Mouse (Mus musculus) hindbrain, embryonic 16.5 days (tissue): Measurements from ENCODE around the gene Gng7. TPM values are rescaled to one million over a fixed set of nuclear protein-coding genes. Genes with fewer than 3 reads are reported as not detected.

ENCODE experiments used
- ATAC-seq: fragments of 200-750 bp; cut with Nextera tagmentation; 2 replicates; pipeline ENCODE4 v1.8.0; 2017; ENCODE audit warnings: moderate TSS enrichment, moderate library complexity
- H3K27ac ChIP-seq: fragments of 300-500 bp; sonication (generic); 2 replicates; pipeline ENCODE4 v1.5.1; 2014; ENCODE audit warnings: low read depth, mild to moderate bottlenecking, control low read depth, low read length, moderate library complexity
- H3K27me3 ChIP-seq: fragments of 300-500 bp; sonication (generic); replicated peaks from 2 replicates; pipeline ENCODE4 v1.6.1; 2014; ENCODE audit warnings: low read length; ENCODE audit not compliant: control insufficient read depth, insufficient read depth
- H3K36me3 ChIP-seq: fragments of 300-500 bp; sonication (generic); 2 replicates; pipeline ENCODE4 v1.6.1; 2014; ENCODE audit warnings: mild to moderate bottlenecking, low read length, moderate library complexity, mixed read lengths; ENCODE audit not compliant: control insufficient read depth, insufficient read depth
- H3K4me1 ChIP-seq: fragments of 300-500 bp; sonication (generic); 2 replicates; pipeline ENCODE4 v1.6.1; 2014; ENCODE audit warnings: low read depth, low read length; ENCODE audit not compliant: control insufficient read depth, insufficient read depth
- H3K4me2 ChIP-seq: fragments of 300-500 bp; sonication (generic); 2 replicates; pipeline ENCODE4 v1.6.1; 2014; ENCODE audit warnings: mild to moderate bottlenecking, low read length, control low read depth, moderate library complexity
- H3K4me3 ChIP-seq: fragments of 300-500 bp; sonication (generic); 2 replicates; pipeline ENCODE4 v1.5.1; 2014; ENCODE audit warnings: mild to moderate bottlenecking, low read length, control low read depth, moderate library complexity
- H3K9ac ChIP-seq: fragments of 300-500 bp; sonication (generic); 2 replicates; pipeline ENCODE4 v1.6.1; 2014; ENCODE audit warnings: low read depth, mild to moderate bottlenecking, control low read depth, low read length, moderate library complexity
- H3K9me3 ChIP-seq: fragments of 300-500 bp; sonication (generic); 2 replicates; pipeline ENCODE4 v1.6.1; 2014; ENCODE audit warnings: mild to moderate bottlenecking, low read length, moderate library complexity; ENCODE audit not compliant: control insufficient read depth
- WGBS: fragments of 180-500 bp; shearing (Covaris S2); extraction: QIAGEN DNeasy Blood & Tissue Kit; methylation state at CpG from one replicate; pipeline ENCODE4 v1.1.7; 2014; 5-methylcytosine and 5-hydroxymethylcytosine counted together
- polyA plus RNA-seq: library from polyadenylated mRNA; unstranded; fragments of >200 nt; fragmentation: Nextera tagmentation; extraction: Ambion mirVana; gene quantifications from 2 replicates; pipeline ENCODE4 v1.2.1, GENCODE M21; 2015

The Gng7 gene
- polyA plus RNA-seq, 1 experiment from 2014 or later: 25.4 TPM

DNA sequence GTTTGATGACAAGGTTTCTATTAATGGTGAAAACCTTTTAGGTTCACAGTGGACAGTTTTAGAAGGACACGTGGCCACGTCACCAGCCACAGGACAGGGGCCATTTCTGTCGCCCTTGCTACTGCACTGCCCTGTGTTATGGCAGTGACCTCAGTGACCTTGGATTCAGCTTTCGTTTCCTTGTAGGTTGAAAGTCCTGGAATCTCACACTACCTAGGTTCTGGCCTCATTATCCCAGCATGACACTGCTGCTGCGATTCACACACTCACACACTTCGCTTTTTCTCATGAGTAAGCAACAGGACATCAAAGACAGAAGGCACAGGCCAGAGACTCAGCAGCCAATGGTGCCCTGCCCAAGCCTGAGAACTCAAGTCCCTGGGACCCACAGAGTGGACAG lies 57.8 kb downstream of the Gng7 start:
- H3K27me3 ChIP-seq: no peaks in the 10 kb centered on the region
- no peak for ATAC-seq
- no peak overlapping the region for H3K4me2 ChIP-seq
- no peaks in the 10 kb centered on the region for H3K4me1 ChIP-seq
- H3K9ac ChIP-seq: no peak overlapping the region
- no peaks in the 10 kb centered on the region for H3K36me3 ChIP-seq
- H3K4me3 ChIP-seq: no peak overlapping the region
- no peak overlapping the region for H3K27ac ChIP-seq
- no peaks in the 10 kb centered on the region for H3K9me3 ChIP-seq
- WGBS: 83% methylated on average over 6 of the region's 6 CpGs

DNA sequence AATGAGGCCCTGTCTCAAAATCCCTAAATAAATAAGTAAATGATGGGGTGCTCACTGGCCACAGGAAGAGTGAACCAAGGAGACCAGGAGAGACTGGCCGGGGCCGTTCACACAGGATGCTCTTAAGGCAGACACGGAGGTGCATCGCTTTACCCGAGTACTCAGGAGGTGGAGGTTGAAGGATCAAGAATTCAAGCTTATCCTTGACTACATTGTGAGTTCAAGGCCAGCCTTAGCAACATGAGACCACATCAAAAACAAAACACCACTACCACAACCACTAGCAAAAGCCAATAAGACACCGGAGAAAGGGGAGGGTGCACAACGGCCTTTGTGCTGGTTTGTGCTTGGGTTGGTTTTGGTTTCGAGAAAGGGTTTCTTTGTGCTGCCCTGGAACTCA lies 58.4 kb downstream of the Gng7 start:
- H3K9ac ChIP-seq: no peak overlapping the region
- ATAC-seq: no peak
- H3K4me2 ChIP-seq: no peak overlapping the region
- H3K27me3 ChIP-seq: no peaks in the 10 kb centered on the region
- no peak overlapping the region for H3K27ac ChIP-seq
- H3K36me3 ChIP-seq: no peaks in the 10 kb centered on the region
- no peak overlapping the region for H3K4me3 ChIP-seq
- H3K4me1 ChIP-seq: no peaks in the 10 kb centered on the region
- WGBS: 94% methylated on average over 8 of the region's 8 CpGs
- no peaks in the 10 kb centered on the region for H3K9me3 ChIP-seq

DNA sequence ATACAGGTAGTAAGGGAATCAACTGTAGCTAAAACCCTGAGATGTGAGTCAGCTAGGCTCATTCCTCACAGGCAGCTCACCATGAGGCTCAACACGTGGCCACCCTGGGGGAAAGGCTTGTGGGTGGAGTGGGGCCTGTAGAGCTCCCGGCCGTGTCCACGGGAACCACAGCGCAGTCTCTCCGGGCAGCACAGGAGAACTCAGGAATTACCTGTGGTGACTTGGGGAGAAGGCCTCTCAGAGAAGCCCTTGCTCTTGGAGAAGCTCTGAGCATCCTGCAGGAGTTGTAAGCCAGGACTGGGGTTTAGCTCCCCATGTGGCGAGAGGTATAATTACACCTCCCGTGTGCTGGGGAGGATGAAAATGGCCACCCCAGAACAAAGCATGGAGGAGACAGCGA lies 59.2 kb downstream of the Gng7 start:
- Histone ChIP-seq H3K27me3 (no peaks in the 10 kb centered on the region), H3K36me3 (no peaks in the 10 kb centered on the region), H3K4me1 (no peaks in the 10 kb centered on the region), H3K4me3 (no peak overlapping the region), H3K4me2 (no peak overlapping the region), H3K9ac (no peak overlapping the region), H3K9me3 (no peaks in the 10 kb centered on the region), H3K27ac (no peak overlapping the region)
- 28% methylated on average over 9 of the region's 9 CpGs for WGBS
- ATAC-seq: peak; percentile 48; the same call in 1 of the 2 replicates

DNA sequence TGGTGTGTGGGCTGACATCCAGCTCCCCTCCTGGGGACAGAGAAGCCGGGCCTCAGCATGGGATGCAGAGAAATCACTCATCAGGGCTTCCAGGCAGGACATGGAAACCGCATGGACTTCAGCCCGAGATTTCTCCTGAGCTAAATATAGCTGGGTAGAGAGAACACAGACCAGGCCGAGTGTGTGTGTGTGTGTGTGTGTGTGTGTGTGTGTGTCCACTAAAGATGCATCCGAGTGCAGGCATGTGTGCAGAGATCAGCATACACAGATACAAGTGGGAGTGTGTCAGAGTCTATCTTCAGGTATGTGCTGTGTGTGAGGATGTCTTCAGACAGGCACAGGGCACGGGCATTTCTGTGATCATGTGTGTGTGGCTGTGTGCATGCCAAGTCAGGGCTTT lies 59.9 kb downstream of the Gng7 start:
- H3K27me3 ChIP-seq: no peaks in the 10 kb centered on the region
- no peak overlapping the region for H3K27ac ChIP-seq
- no peaks in the 10 kb centered on the region for H3K36me3 ChIP-seq
- WGBS: 54% methylated on average over 6 of the region's 6 CpGs
- H3K4me1 ChIP-seq: no peaks in the 10 kb centered on the region
- no peak overlapping the region for H3K9ac ChIP-seq
- no peak for ATAC-seq
- no peak overlapping the region for H3K4me2 ChIP-seq
- no peak overlapping the region for H3K4me3 ChIP-seq
- no peaks in the 10 kb centered on the region for H3K9me3 ChIP-seq

DNA sequence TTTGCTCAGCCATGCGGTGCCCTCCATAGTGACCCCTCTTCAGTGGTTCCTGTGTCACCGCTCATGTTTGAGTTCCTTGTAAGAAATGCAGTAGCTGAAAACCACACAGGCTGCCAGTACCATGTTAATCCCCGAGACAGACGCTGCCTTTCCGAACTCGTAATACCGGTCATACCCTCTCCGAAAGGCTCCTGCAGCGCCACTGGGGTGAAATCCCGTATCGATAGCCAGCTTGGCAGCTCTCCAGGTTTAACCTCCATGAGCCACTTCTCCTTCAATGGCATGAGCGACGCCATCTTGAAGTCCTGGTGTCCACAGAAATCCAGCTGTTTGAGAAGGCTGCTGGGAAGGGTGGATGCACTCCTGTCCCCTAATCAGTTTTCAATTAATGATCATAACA lies 60.3 kb downstream of the Gng7 start:
- Histone ChIP-seq H3K36me3 (no peaks in the 10 kb centered on the region), H3K4me2 (no peak overlapping the region), H3K4me3 (no peak overlapping the region), H3K27me3 (no peaks in the 10 kb centered on the region), H3K9me3 (no peaks in the 10 kb centered on the region), H3K27ac (no peak overlapping the region), H3K9ac (no peak overlapping the region), H3K4me1 (no peaks in the 10 kb centered on the region)
- 64% methylated on average over 13 of the region's 13 CpGs for WGBS
- ATAC-seq: no peak

DNA sequence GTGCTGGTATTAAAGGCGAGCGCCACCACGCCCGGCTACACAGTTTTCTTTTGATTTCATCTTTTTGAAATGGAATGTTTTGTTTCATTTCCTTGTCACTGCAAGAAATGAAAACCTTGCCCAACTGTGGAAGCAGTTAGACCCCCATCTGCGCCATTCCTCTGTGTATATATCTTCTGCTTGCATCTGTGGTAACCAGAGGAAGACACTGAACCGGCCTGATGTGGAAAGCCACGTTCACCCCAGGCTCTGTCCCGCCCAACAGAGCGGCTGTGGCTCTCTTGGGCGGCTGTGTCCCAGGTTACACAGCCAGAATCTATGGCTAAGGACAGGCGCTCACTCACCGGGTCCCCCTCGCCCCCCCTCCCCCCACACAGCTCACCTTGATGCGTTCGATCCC lies 62.3 kb downstream of the Gng7 start:
- Histone ChIP-seq H3K4me2 (no peak overlapping the region), H3K9ac (no peak overlapping the region), H3K27me3 (no peaks in the 10 kb centered on the region), H3K4me1 (no peaks in the 10 kb centered on the region), H3K27ac (no peak overlapping the region), H3K4me3 (no peak overlapping the region), H3K9me3 (no peaks in the 10 kb centered on the region), H3K36me3 (no peaks in the 10 kb centered on the region)
- WGBS: 68% methylated on average over 15 of the region's 15 CpGs
- no peak for ATAC-seq

DNA sequence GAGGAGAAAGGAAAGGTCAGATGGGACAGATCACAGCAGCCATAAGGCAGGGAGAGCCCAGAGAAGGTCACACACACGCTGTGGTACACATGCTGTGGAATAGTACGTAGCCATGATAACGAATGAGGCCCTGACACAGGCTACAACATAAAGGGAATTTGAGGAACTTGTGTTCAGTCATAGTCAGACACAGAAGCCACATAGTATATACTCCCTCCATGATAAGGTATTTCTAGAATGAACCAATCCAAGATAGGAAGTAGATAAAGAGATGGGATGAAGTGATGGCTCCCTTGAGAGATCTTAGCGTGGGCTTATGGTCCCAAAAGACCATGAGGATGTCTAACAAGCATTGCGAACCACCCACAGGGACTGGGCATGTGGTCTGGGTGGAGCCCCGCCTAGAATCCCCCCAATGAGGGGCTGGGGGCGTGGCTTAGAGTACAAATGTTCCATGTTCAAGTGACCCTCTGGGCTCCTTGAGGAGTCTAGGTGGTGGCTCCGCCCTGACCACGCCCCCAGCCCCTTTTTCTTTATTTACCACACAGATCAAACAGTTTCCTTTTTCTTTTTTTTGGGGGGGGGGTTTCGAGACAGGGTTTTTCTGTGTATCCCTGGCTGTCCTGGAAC lies 62.9 kb downstream of the Gng7 start:
- Histone ChIP-seq H3K36me3 (no peaks in the 10 kb centered on the region), H3K9me3 (no peaks in the 10 kb centered on the region), H3K27me3 (no peaks in the 10 kb centered on the region), H3K4me2 (no peak overlapping the region), H3K9ac (no peak overlapping the region), H3K4me1 (no peaks in the 10 kb centered on the region), H3K4me3 (no peak overlapping the region), H3K27ac (no peak overlapping the region)
- ATAC-seq: no peak
- 78% methylated on average over 10 of the region's 10 CpGs for WGBS

DNA sequence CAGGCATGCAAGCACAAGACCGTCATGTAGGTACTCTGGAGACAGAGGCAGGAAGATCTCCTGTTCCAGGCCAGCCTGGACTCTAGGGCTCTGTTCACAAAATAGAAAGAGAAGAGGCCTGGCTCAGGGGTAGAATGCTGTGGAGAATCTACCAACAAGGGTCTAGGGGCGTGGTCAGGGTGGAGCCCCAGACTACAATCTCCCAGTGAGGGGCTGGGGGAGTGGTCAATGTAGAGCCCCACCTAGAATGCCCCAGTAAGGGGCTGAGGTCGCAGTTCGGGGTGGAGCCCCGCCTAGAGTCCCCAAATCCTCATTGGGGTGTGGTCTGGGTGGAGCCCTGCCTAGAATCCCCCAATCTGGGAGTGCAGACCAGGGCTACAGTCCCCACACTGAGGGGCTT lies 64.4 kb downstream of the Gng7 start:
- Histone ChIP-seq H3K9ac (no peak overlapping the region), H3K27me3 (no peaks in the 10 kb centered on the region), H3K4me2 (no peak overlapping the region), H3K9me3 (no peaks in the 10 kb centered on the region), H3K4me3 (no peak overlapping the region), H3K36me3 (no peaks in the 10 kb centered on the region), H3K27ac (no peak overlapping the region), H3K4me1 (no peaks in the 10 kb centered on the region)
- 42% methylated on average over 4 of the region's 5 CpGs for WGBS
- ATAC-seq: no peak

DNA sequence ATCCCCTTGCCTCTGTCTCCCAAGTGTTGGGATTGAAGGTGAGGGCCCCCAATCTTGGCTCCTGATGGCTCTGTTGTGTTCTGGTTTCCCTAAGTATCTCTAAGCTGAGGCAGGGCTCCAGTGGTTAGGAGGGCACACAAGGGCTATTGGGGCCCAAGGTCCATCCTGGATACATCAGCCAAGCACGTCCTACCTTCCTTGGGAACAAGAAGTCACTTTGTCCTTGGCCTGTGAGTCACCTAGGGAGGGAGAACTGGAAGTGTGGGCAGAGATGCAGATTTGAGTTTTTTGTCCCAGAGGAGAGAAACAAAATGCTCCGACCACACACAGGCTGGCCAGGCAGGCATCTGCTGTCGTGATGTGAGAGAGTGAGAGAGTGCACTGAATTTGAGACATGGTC lies 65.7 kb downstream of the Gng7 start:
- 67% methylated on average over 3 of the region's 3 CpGs for WGBS
- Histone ChIP-seq H3K4me2 (no peak overlapping the region), H3K36me3 (no peaks in the 10 kb centered on the region), H3K4me3 (no peak overlapping the region), H3K9ac (no peak overlapping the region), H3K4me1 (no peaks in the 10 kb centered on the region), H3K27ac (no peak overlapping the region), H3K9me3 (no peaks in the 10 kb centered on the region), H3K27me3 (no peaks in the 10 kb centered on the region)
- ATAC-seq: no peak

DNA sequence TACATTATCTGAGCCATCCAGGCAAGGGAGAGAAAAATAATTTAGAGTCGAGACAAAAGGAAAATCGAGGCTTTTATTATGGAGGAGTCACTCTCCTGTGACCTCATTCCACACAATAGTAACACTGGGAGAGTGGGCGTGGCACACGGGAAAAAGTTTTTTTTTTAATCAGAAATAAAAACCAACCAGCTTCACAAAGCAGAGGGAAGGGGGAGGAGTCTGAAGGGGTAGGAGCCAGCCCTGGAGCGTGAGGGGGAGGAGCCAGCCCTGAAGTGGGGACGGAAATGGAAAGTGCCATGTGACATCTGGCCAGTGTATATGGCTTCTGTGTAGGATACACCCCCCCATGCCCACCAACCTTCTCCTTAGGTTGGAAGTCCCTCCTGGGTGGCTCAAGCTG lies 66.2 kb downstream of the Gng7 start:
- Histone ChIP-seq H3K4me1 (no peaks in the 10 kb centered on the region), H3K36me3 (no peaks in the 10 kb centered on the region), H3K4me2 (no peak overlapping the region), H3K27ac (no peak overlapping the region), H3K4me3 (no peak overlapping the region), H3K9me3 (no peaks in the 10 kb centered on the region), H3K27me3 (no peaks in the 10 kb centered on the region), H3K9ac (no peak overlapping the region)
- WGBS: 30% methylated on average over 6 of the region's 6 CpGs
- ATAC-seq: no peak
